8 mouse cellular contexts compared by ENCODE assay signal in genomic region chr19:55254513-55255016, GRCm38 (mm10). TPM values are rescaled to one million over a fixed set of nuclear protein-coding genes. Genes with fewer than 3 reads are reported as not detected.
DNase-seq lines count a peak whose midpoint lies in the region; ATAC-seq and TF ChIP-seq lines count a peak whose summit lies in the region.

No protein-coding gene starts in this region.

- TF ChIP-seq POLR2A in embryonic fibroblast, embryonic 13.5 days (IDR thresholded peaks at IDR 0.05; ENCODE audit: low read depth, low read length): no peak

- DNase-seq in adrenal gland, adult 2 months: peak; percentile 30
- DNase-seq in adrenal gland, postnatal 25 days: no peak
- DNase-seq in right cerebral cortex, postnatal 10 days (ENCODE audit: low spot score in 2 of 2): peak; percentile 77 to 79
- DNase-seq in right cerebral cortex, postnatal 25 days: no peak
- peak; percentile 20 to 53 for DNase-seq in thymus, adult 18-20 months

- H3K27me3 ChIP-seq in intestine, postnatal 0 days (replicated peaks; ENCODE audit: control insufficient read depth, insufficient read depth, low read length): no peaks in the 10 kb centered on the region

- H3K9me3 ChIP-seq in intestine, postnatal 0 days (ENCODE audit: control insufficient read depth): no peaks in the 10 kb centered on the region

- 8% methylated on average over 5 of the region's 5 CpGs for WGBS in intestine, postnatal 0 days

- no peak overlapping the region; the same call in 1 of the 2 replicates for H3K27ac ChIP-seq in embryonic fibroblast, embryonic 13.5 days (ENCODE audit: insufficient read depth, low read length)
- peak overlapping the region; percentile 95 for H3K27ac ChIP-seq in intestine, postnatal 0 days (ENCODE audit: low read depth, low read length)

- H3K4me3 ChIP-seq in embryonic fibroblast, embryonic 13.5 days (ENCODE audit: insufficient read depth, low read length): peak overlapping the region; percentile 50
- peak overlapping the region; percentile 74 for H3K4me3 ChIP-seq in intestine, postnatal 0 days (ENCODE audit: low read depth, low read length)

- peaks cover 8% of the 10 kb centered on the region for H3K4me1 ChIP-seq in embryonic fibroblast, embryonic 13.5 days (ENCODE audit: control insufficient read depth, insufficient read depth, low read length)
- H3K4me1 ChIP-seq in intestine, postnatal 0 days (replicated peaks; ENCODE audit: control insufficient read depth, insufficient read depth, low read length): peaks cover 7% of the 10 kb centered on the region

- H3K9ac ChIP-seq in intestine, postnatal 0 days (ENCODE audit: low read depth, low read length): peak overlapping the region; percentile 78

- H3K4me2 ChIP-seq in intestine, postnatal 0 days (replicated peaks; ENCODE audit: low read depth): peak overlapping the region; percentile 75

- no peak for ATAC-seq in intestine, postnatal 0 days
- 0 out of 2 replicates have a peak, but pooled peaks have one; percentile 7 for ATAC-seq in megakaryocyte, adult 5-6 weeks (ENCODE audit: poor library complexity, severe bottlenecking)

- H3K36me3 ChIP-seq in intestine, postnatal 0 days (ENCODE audit: control insufficient read depth, insufficient read depth): peaks cover 3% of the 10 kb centered on the region; the same call in 1 of the 2 replicates

- no peak for TF ChIP-seq CTCF in embryonic fibroblast, embryonic 13.5 days (IDR thresholded peaks at IDR 0.05; ENCODE audit: borderline replicate concordance, insufficient read depth, low read length)
- TF ChIP-seq CTCF in intestine, postnatal 0 days (IDR thresholded peaks at IDR 0.05; ENCODE audit: low read depth): no peak

RNA-seq across cellular contexts. Expression of gene Acsl5, which starts 2.8 kb away (rescaled TPM):
- total RNA-seq in adrenal gland, adult 2 months (2021): 100 to 1,000 TPM in 1 of 2 experiments, 10 to 100 TPM in 1; 86.1 to 324 TPM
- polyA plus RNA-seq in adrenal gland, adult 2 months (2012; rRNA removed): 7.4 and 10.4 TPM in 2 replicates
- total RNA-seq in adrenal gland, postnatal 25 days (2021): 94.6 and 149 TPM in 2 replicates
- polyA plus RNA-seq in embryonic fibroblast, embryonic 13.5 days (2011; ENCODE audit: insufficient read length, low read depth, missing spikeins): 46.9 and 61.0 TPM in 2 replicates
- 1,862 and 1,917 TPM in 2 replicates for polyA plus RNA-seq in intestine, postnatal 0 days (2015; fragmentation: Nextera tagmentation; extraction: Ambion mirVana)
- 66.8 and 92.8 TPM in 2 replicates for total RNA-seq in megakaryocyte, adult 5-6 weeks (2015)
- 93.0 and 99.7 TPM in 2 replicates for total RNA-seq in megakaryocyte, adult 5-6 weeks (2017)

RNA-seq across cellular contexts. Expression of gene Gucy2g, which starts 13.5 kb away (rescaled TPM):
- not detected for total RNA-seq in adrenal gland, adult 2 months (2021)
- polyA plus RNA-seq in adrenal gland, adult 2 months (2012; rRNA removed): 0.03 TPM in 1 of 2 replicates, not detected in the other
- total RNA-seq in adrenal gland, postnatal 25 days (2021): not detected in 2 replicates
- polyA plus RNA-seq in embryonic fibroblast, embryonic 13.5 days (2011; ENCODE audit: insufficient read length, low read depth, missing spikeins): not detected in 2 replicates
- 0.12 and 0.17 TPM in 2 replicates for polyA plus RNA-seq in intestine, postnatal 0 days (2015; fragmentation: Nextera tagmentation; extraction: Ambion mirVana)
- not detected in 2 replicates for total RNA-seq in megakaryocyte, adult 5-6 weeks (2015)
- not detected in 2 replicates for total RNA-seq in megakaryocyte, adult 5-6 weeks (2017)

Comparison
In these comparisons a context has a peak if more than half of its experiments do, and no peak if none do; other contexts are left out.
1. DNase-seq: peak in adrenal gland, adult 2 months (single experiment), right cerebral cortex, postnatal 10 days (2 of 2) and thymus, adult 18-20 months (2 of 2); none in adrenal gland, postnatal 25 days (single experiment) and right cerebral cortex, postnatal 25 days (single experiment).